Mouse (Mus musculus) stomach, postnatal 0 days (tissue): Measurements from ENCODE around the gene Elavl4.

Source experiments
- CTCF ChIP-seq: IDR thresholded peaks from 2 replicates; pipeline ENCODE4 v1.5.1; 2016; ENCODE audit warnings: antibody characterized with exemption, low read depth, mild to moderate bottlenecking, moderate library complexity
- EP300 ChIP-seq: optimal IDR thresholded peaks from 2 replicates; pipeline ENCODE3; 2016; ENCODE audit warnings: antibody characterized with exemption

DNA sequence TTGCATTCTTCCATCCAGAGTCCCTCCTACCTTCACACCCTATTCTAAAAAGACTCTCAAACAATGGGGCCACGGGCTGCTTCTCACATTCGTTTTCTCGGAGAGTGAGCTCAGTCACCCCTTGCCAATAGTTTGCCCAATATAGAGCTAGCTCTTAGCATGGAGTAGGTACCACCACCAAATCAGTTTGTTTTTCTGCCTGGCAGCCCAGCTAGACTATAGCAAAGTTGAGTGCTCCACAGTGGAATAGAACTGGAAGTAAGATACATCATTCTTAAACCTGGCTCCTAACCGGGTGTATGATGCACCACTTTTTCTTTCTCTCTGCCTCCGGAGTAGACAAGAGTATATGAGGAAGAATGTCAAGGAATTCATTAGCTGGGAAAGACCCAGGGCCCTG, 44.7 kb downstream of the Elavl4 start:
- no peak for TF ChIP-seq CTCF
- no peak for TF ChIP-seq EP300
